Mouse (Mus musculus): ENCODE measurements around the gene Rhot1.

DNA sequence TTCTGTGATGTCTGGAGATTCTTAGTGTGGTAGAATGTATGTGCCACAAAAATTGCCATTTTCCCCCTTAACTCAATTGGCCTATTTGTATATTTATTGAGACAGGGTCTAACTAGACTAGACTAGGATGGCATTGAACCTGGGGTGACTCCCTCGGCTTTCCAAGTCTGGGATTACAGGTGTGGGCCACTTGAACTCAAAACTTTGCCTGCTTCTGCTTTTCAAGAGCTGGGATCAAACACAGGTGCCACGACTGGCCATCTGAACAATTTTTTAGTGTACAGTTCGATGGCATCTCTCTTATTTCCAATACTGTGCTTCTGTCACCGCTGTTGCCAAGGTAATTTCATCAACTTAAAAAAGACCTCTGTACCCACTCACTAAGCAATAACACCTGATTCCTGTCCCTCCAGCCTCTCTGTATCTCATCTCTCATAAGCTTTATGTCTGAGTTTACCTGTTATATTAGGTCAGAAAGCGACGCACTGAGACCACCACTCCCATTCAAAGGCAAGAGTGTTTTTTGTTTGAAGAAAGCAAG, 24.2 kb upstream of the Rhot1 start:
- TF ChIP-seq POLR2A (IDR thresholded peaks at IDR 0.05; ENCODE audit: low read depth, low read length), result no peak
- TF ChIP-seq CTCF (IDR thresholded peaks at IDR 0.05; ENCODE audit: extremely low read depth, insufficient read depth, insufficient read length, insufficient replicate concordance), result no peak

All from spleen, adult 2 months (tissue).